Mouse (Mus musculus): ENCODE measurements around the gene Cachd1.

GRCm38 (mm10) chr4:100987187-100987586 lies 210.7 kb downstream of the Cachd1 start:
- TF ChIP-seq CTCF (IDR thresholded peaks at IDR 0.05; ENCODE audit: low read depth, low read length) = no peak
- no peak for TF ChIP-seq POLR2AphosphoS5 (IDR thresholded peaks at IDR 0.05; ENCODE audit: insufficient replicate concordance, low read depth, low read length)
- no peak for TF ChIP-seq GATA1 (IDR thresholded peaks at IDR 0.05; ENCODE audit: borderline replicate concordance, low read length)
- no peak for TF ChIP-seq TAL1 (conservative IDR thresholded peaks at IDR 0.05; ENCODE audit: low read depth, low read length)
- TF ChIP-seq GATA2 (IDR thresholded peaks at IDR 0.05; ENCODE audit: borderline replicate concordance, low read depth, low read length) = no peak

Measured in G1E (cell line).